Mouse (Mus musculus): ENCODE data around the gene Gnb2. TPM values are rescaled to one million over a fixed set of nuclear protein-coding genes. Genes with fewer than 3 reads are reported as not detected.
A peak's percentile ranks its signal among the peaks of the same experiment; 100 is the strongest.

Gnb2 gene
- polyA plus RNA-seq, 1 experiment from 2014 or later, result 479 TPM

DNA sequence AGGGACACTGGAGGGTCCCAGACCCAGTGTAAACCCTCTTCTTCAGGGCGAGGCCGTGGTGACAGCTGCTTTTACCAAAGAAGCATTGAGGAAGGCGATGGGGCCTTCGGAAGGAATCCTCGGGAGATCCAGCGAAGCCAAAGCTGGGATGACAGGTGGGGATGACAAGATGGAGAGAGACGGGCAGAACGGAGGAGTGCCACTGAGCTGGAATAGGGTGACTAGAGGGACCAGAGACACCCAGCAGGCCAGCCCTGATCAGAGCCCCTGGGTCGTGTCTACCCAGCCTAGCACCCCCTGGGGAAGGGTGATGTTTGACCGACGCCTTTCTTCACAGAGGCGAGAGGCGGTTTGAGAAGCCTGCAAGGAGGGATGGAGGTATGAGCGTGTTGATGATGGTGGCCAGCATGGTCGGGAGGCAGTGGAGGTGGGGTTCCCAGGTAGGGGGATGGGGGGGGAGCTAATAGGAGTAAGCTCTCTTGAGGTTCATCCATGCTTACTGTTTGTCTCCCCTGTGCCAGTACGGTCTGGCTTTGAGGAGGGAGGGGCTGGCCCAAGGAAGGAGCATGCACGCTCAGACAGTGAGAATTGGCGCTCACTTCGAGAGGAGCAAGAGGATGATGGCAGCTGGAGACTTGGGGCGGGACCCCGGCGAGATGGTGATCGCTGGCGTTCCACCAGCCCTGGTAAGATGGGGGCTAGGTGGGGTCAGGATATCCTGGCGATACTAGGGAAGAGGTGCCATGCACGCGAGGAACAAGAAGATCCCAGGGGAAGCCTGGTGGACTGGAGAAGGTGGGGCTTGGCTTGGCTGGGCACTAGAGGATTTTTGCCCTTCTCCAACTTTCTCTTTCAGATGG, 13.4 kb downstream of the Gnb2 start:
- Histone ChIP-seq H3K4me3 (ENCODE audit: low read depth, low read length) (no peak overlapping the region), H3K27me3 (ENCODE audit: control insufficient read depth, insufficient read depth, low read length) (no peaks in the 10 kb centered on the region), H3K9me3 (ENCODE audit: control insufficient read depth, low read length) (no peaks in the 10 kb centered on the region), H3K36me3 (ENCODE audit: control insufficient read depth, insufficient read depth, low read length) (peaks cover 49% of the 10 kb centered on the region), H3K4me2 (ENCODE audit: low read depth) (no peak overlapping the region), H3K27ac (ENCODE audit: low read depth, low read length) (no peak overlapping the region), H3K9ac (ENCODE audit: low read length) (no peak overlapping the region), H3K4me1 (ENCODE audit: control insufficient read depth, insufficient read depth, low read length) (no peaks in the 10 kb centered on the region)
- no peak for ATAC-seq (ENCODE audit: insufficient read depth, low FRiP score, low TSS enrichment)
- WGBS, result 91% methylated on average over 27 of the region's 27 CpGs
- no peak for DNase-seq (ENCODE audit: low spot score)

DNA sequence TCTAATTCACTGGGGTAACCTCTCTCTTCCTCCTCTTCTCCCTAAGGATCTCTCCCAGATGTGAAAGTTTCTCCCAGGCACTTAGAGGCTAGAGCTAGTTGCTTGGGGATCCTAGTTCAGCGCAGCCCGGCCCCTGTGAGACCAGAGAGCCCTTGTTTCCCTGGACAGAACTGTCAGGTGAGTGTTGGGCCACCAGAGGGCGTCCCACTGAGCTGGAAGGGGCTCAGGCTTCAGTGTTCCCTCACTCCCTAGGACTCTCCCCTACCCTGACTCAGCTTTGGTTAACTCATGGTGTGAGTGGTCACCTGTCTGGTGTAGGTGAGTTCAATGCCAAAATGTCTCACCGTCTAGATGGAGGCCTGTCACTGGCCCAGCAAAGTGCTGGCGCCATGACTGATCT, 14.9 kb downstream of the Gnb2 start, which contains the start of gene Gigyf1:
Gene Gigyf1, plus strand, starts transcription at position 113 of the 400 bp plus-strand sequence.
- no peak within 1 kb of the TSS for H3K4me2 ChIP-seq (ENCODE audit: low read depth)
- no peak within 1 kb of the TSS for H3K4me3 ChIP-seq (ENCODE audit: low read depth, low read length)
- H3K27me3 ChIP-seq (ENCODE audit: control insufficient read depth, insufficient read depth, low read length), result no peaks in the 10 kb centered on the region
- no peaks in the 10 kb centered on the region for H3K9me3 ChIP-seq (ENCODE audit: control insufficient read depth, low read length)
- ATAC-seq (ENCODE audit: insufficient read depth, low FRiP score, low TSS enrichment) (no peak), DNase-seq (ENCODE audit: low spot score) (peak; percentile 41)
- WGBS, result 79% methylated on average over 5 of the region's 5 CpGs
- H3K27ac ChIP-seq (ENCODE audit: low read depth, low read length), result no peak within 1 kb of the TSS
- no peaks in the 10 kb centered on the region for H3K4me1 ChIP-seq (ENCODE audit: control insufficient read depth, insufficient read depth, low read length)
- H3K36me3 ChIP-seq (ENCODE audit: control insufficient read depth, insufficient read depth, low read length), result peaks cover 41% of the 10 kb centered on the region
- no peak within 1 kb of the TSS for H3K9ac ChIP-seq (ENCODE audit: low read length)

DNA sequence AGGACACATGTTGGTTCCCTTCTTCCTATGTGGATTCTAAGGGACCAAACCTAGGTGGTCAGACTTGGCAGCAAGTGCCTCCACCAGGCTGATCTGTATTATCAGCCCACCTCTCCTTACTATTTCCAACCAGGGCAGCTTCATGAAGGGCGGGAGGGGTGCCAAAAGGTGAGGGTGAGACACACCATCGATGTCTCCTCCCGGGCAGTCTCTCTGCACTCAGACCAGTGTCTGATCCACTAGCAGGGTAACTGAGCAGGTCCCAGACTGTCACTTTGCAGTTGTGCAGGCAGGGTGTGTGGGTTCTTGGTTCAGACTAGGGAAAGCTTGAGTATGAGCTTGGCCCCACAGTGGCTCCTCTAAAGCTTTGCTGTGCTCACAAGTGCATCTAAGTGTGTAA, 18.5 kb downstream of the Gnb2 start:
- Histone ChIP-seq H3K4me2 (ENCODE audit: low read depth) (no peak overlapping the region), H3K4me1 (ENCODE audit: control insufficient read depth, insufficient read depth, low read length) (peaks cover 13% of the 10 kb centered on the region), H3K27ac (ENCODE audit: low read depth, low read length) (no peak overlapping the region), H3K36me3 (ENCODE audit: control insufficient read depth, insufficient read depth, low read length) (peaks cover 10% of the 10 kb centered on the region), H3K27me3 (ENCODE audit: control insufficient read depth, insufficient read depth, low read length) (no peaks in the 10 kb centered on the region), H3K9ac (ENCODE audit: low read length) (no peak overlapping the region), H3K4me3 (ENCODE audit: low read depth, low read length) (no peak overlapping the region), H3K9me3 (ENCODE audit: control insufficient read depth, low read length) (no peaks in the 10 kb centered on the region)
- DNase-seq (ENCODE audit: low spot score), result no peak
- 93% methylated on average over 3 of the region's 3 CpGs for WGBS
- no peak for ATAC-seq (ENCODE audit: insufficient read depth, low FRiP score, low TSS enrichment)

DNA sequence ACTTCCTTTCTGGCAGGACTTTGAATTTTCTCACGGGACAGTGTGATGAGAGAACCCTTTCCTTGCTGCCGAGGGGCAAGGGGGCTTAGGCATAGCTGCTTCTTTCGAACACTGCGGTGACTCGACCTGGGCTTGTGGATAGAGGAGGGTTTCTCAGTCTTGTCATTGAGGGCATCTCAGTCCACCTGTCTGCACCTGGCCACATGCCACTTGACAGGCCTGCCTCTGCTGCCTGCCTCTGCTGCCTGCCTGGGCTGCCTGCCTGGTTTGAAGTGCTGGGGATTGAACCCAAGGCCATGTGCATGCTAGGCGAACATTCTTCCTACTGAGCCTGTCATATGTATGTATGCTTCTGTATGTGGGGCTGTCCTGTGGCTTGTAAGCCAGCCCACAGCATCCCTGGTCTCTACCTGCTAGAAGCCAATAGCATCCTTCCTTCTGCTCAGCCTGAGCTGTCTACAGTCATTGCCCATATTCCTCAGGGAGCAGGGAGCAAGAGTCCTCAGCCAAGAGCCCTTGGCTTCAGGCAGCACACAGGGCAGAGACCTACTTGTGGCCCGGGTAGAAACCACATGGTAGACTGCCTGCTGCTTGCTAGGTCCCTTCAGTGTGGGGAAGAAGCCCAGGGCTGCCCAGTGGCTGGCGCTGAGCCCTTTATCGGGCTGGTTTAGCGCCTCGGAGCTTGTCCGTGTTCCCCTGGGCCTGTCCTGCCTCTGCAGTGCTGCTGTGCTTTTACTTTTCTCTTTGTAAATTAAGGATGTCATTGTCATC, 19.2 kb downstream of the Gnb2 start:
- 89% methylated on average over 12 of the region's 12 CpGs for WGBS
- no peak overlapping the region for H3K9ac ChIP-seq (ENCODE audit: low read length)
- no peak overlapping the region for H3K4me3 ChIP-seq (ENCODE audit: low read depth, low read length)
- H3K27ac ChIP-seq (ENCODE audit: low read depth, low read length), result no peak overlapping the region
- H3K4me1 ChIP-seq (ENCODE audit: control insufficient read depth, insufficient read depth, low read length), result peaks cover 13% of the 10 kb centered on the region
- no peak for ATAC-seq (ENCODE audit: insufficient read depth, low FRiP score, low TSS enrichment)
- peaks cover 8% of the 10 kb centered on the region; the same call in 1 of the 2 replicates for H3K36me3 ChIP-seq (ENCODE audit: control insufficient read depth, insufficient read depth, low read length)
- no peaks in the 10 kb centered on the region for H3K27me3 ChIP-seq (ENCODE audit: control insufficient read depth, insufficient read depth, low read length)
- H3K4me2 ChIP-seq (ENCODE audit: low read depth), result no peak overlapping the region
- H3K9me3 ChIP-seq (ENCODE audit: control insufficient read depth, low read length), result no peaks in the 10 kb centered on the region
- no peak for DNase-seq (ENCODE audit: low spot score)

DNA sequence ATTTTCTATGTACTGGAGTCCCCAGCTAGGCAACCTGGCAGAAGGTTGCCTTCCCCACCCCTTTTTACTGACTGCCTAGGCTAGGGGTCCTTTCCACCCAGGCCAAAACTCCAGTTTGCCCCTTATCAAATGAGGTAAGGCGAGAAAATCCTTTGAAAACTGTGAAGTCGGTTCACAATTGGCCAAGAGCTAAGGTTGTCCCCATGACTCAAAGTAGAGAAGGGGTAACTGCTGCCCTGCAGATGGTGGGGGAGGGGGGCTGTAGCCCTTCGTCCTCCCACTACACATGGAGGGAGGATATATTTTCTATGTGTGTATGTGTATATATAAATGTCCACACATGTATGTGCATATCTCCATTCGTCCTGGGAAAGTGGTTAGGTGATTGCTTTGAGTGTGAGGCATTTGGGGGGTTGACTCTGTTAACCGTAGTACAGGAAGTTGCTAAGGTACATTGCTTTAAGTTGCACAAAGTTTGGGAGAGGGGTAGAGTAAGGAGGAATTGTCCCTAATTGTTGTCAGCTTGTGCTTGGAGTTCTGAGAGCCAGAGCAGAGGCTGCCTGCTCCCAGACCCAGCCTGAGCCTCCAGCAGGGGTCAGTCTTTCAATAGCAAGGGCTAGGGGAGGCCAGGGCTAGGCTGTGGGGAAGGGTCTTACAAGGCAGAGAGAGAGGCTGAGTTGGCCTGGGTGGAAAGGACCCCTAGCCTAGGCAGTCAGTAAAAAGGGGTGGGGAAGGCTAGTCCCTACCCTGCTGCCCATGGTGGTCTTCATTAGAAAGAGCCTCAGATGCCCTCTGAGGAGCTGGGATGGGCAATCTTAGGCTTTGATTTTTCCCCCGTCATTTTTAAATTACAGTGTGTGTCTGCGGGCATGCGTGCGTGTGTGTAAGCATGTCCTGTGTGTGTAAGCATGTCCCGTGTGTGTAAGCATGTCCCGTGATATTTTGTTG, 20.2 kb downstream of the Gnb2 start:
- no peak overlapping the region for H3K4me2 ChIP-seq (ENCODE audit: low read depth)
- peaks cover 2% of the 10 kb centered on the region; the same call in 1 of the 2 replicates for H3K36me3 ChIP-seq (ENCODE audit: control insufficient read depth, insufficient read depth, low read length)
- 0 out of 2 replicates have a peak, but pooled peaks have one; percentile 32 for ATAC-seq (ENCODE audit: insufficient read depth, low FRiP score, low TSS enrichment)
- peak; percentile 66 for DNase-seq (ENCODE audit: low spot score)
- H3K9ac ChIP-seq (ENCODE audit: low read length), result 0 out of 2 replicates have a peak overlapping the region, but pooled peaks have one; percentile 5
- no peak overlapping the region for H3K4me3 ChIP-seq (ENCODE audit: low read depth, low read length)
- no peak overlapping the region for H3K27ac ChIP-seq (ENCODE audit: low read depth, low read length)
- H3K9me3 ChIP-seq (ENCODE audit: control insufficient read depth, low read length), result no peaks in the 10 kb centered on the region
- WGBS, result 77% methylated on average over 11 of the region's 11 CpGs
- H3K4me1 ChIP-seq (ENCODE audit: control insufficient read depth, insufficient read depth, low read length), result peaks cover 13% of the 10 kb centered on the region
- no peaks in the 10 kb centered on the region for H3K27me3 ChIP-seq (ENCODE audit: control insufficient read depth, insufficient read depth, low read length)

DNA sequence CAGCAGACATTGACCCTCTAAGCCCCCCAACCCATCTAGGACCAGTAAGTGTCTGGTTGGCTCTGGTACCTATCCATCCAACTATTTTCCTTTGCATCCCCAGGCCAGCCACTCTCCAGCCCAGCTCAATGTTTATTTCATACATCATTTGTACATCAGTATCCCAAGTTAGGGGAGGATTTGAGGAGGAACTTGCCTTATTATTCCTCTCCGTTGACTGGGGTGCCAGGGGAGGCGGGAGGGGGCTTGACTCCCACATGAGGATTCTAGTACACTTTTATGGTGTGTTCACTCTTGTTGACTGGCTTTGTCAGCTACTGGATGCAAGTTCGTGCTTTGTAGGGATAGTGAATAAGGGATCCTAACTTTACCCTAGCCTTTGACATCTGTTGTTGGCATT, 21.6 kb downstream of the Gnb2 start:
- Histone ChIP-seq H3K36me3 (ENCODE audit: control insufficient read depth, insufficient read depth, low read length) (no peaks in the 10 kb centered on the region), H3K4me1 (ENCODE audit: control insufficient read depth, insufficient read depth, low read length) (peaks cover 13% of the 10 kb centered on the region), H3K27ac (ENCODE audit: low read depth, low read length) (no peak overlapping the region), H3K9ac (ENCODE audit: low read length) (peak overlapping the region; percentile 39; the same call in 1 of the 2 replicates), H3K27me3 (ENCODE audit: control insufficient read depth, insufficient read depth, low read length) (no peaks in the 10 kb centered on the region), H3K4me3 (ENCODE audit: low read depth, low read length) (peak overlapping the region; percentile 100), H3K4me2 (ENCODE audit: low read depth) (peak overlapping the region; percentile 77), H3K9me3 (ENCODE audit: control insufficient read depth, low read length) (no peaks in the 10 kb centered on the region)
- ATAC-seq (ENCODE audit: insufficient read depth, low FRiP score, low TSS enrichment) (no peak), DNase-seq (ENCODE audit: low spot score) (no peak)
- 68% methylated on average over 3 of the region's 3 CpGs for WGBS

DNA sequence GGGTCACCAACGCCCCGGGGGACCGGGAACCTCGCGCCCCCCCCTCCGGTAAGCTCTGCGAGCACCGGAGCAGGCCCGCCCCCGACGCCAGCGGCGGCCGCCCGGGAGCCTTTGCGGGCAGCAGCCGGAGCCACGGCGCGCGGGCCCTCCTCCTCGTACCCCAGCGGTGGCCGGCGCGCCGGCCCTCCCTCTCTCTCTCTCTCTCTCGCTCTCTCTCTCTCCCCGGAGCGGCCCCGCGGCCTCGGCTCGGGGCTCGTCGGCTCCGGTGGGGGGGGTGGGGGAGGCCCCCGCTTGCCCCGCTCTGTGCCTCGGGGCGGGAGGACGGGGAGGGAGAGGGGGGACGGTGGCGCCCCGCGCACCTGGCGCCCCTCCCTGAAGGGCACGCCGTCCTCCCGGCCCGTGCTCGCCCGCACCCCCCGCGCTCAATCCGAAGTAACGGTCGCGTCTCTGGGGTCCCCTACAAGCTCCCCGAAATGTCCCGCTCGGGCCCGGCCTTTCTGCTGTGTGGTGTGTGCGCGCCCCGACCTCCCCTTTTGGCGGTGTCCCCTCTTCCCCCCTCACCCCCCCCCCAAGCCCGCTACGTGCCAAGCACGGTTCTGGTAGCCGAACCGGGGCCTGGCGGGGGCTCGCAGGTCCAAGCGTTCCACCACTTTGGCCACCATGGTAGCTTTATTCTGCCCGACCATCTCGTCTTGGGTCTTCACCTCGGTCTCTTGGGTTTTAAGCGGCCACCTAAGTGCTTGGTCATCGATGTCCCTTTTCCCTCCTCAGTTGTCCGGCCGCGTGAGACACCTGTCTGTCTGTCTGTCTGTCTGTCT, 22.5 kb downstream of the Gnb2 start:
- ATAC-seq (ENCODE audit: insufficient read depth, low FRiP score, low TSS enrichment) (peak; percentile 51), DNase-seq (ENCODE audit: low spot score) (peak; percentile 50)
- H3K9me3 ChIP-seq (ENCODE audit: control insufficient read depth, low read length), result no peaks in the 10 kb centered on the region
- H3K9ac ChIP-seq (ENCODE audit: low read length), result peak overlapping the region; percentile 99
- H3K27me3 ChIP-seq (ENCODE audit: control insufficient read depth, insufficient read depth, low read length), result no peaks in the 10 kb centered on the region
- H3K4me2 ChIP-seq (ENCODE audit: low read depth), result peak overlapping the region; percentile 77
- WGBS, result under 1% methylated on average over 38 of the region's 83 CpGs
- H3K27ac ChIP-seq (ENCODE audit: low read depth, low read length), result peak overlapping the region; percentile 80
- H3K36me3 ChIP-seq (ENCODE audit: control insufficient read depth, insufficient read depth, low read length), result no peaks in the 10 kb centered on the region
- peak overlapping the region; percentile 100 for H3K4me3 ChIP-seq (ENCODE audit: low read depth, low read length)
- H3K4me1 ChIP-seq (ENCODE audit: control insufficient read depth, insufficient read depth, low read length), result peaks cover 13% of the 10 kb centered on the region

Data from neural tube, embryonic 11.5 days (tissue).